Mouse (Mus musculus): ENCODE results near the gene Slc9a2.

GRCm38 (mm10) chr1:40776102-40776501, 95.7 kb downstream of the Slc9a2 start:
- TF ChIP-seq CTCF (IDR thresholded peaks at IDR 0.05; ENCODE audit: control insufficient read depth, insufficient read depth, insufficient replicate concordance, low read depth, low read length): no peak
- TF ChIP-seq POLR2A (IDR thresholded peaks at IDR 0.05; ENCODE audit: control insufficient read depth, low read depth, low read length): no peak

Data from testis, adult 2 months (tissue).